Mouse (Mus musculus): ENCODE results near the gene Ncoa5. TPM values are rescaled to one million over a fixed set of nuclear protein-coding genes. Genes with fewer than 3 reads are reported as not detected.

The Ncoa5 gene
- polyA plus RNA-seq, 1 experiment from 2014 or later: 17.3 TPM

DNA sequence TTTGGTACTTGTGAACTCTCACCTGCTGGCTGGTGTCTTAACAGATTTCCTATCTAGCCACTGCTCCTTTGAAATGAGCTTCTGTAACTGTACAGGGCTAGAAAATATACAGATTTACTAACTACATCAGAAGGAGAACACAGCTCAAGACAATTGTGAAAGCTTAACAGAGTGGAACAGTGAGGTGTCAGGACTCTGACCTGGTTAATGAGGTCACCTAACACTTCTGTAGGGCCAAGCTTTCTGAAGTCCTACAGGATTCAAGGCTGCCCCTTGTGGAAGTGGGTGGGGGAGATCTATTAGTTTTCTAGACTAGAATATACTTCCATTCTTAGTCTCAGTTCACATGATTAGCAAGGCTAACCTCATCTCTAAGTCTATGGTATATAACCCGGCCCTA lies 26.7 kb downstream of the Ncoa5 start:
- H3K4me2 ChIP-seq (replicated peaks; ENCODE audit: low read depth): no peak overlapping the region
- TF ChIP-seq CTCF (IDR thresholded peaks at IDR 0.05; ENCODE audit: low read depth) (no peak), EP300 (optimal IDR thresholded peaks at IDR 0.05) (no peak)
- H3K4me3 ChIP-seq (ENCODE audit: low read depth, low read length): no peak overlapping the region
- H3K27me3 ChIP-seq (ENCODE audit: control insufficient read depth, insufficient read depth, low read length): no peaks in the 10 kb centered on the region
- WGBS: 100% methylated on average over 1 of the region's 1 CpGs
- no peak overlapping the region for H3K9ac ChIP-seq (ENCODE audit: low read length)
- no peak for ATAC-seq (ENCODE audit: low FRiP score, low TSS enrichment)
- H3K9me3 ChIP-seq (ENCODE audit: control insufficient read depth, low read length): no peaks in the 10 kb centered on the region
- no peak overlapping the region for H3K27ac ChIP-seq (replicated peaks)
- no peaks in the 10 kb centered on the region for H3K4me1 ChIP-seq (replicated peaks; ENCODE audit: control insufficient read depth, insufficient read depth)
- DNase-seq (ENCODE audit: low spot score): no peak
- peaks cover 58% of the 10 kb centered on the region for H3K36me3 ChIP-seq (ENCODE audit: control insufficient read depth, insufficient read depth, low read length)

GRCm38 (mm10) chr2:165006813-165007212 lies 27.9 kb downstream of the Ncoa5 start:
- 95% methylated on average over 4 of the region's 4 CpGs for WGBS
- no peak for TF ChIP-seq EP300 (optimal IDR thresholded peaks at IDR 0.05)
- TF ChIP-seq CTCF (IDR thresholded peaks at IDR 0.05; ENCODE audit: low read depth): no peak
- no peak overlapping the region for H3K4me3 ChIP-seq (ENCODE audit: low read depth, low read length)
- no peak for DNase-seq (ENCODE audit: low spot score)
- no peaks in the 10 kb centered on the region for H3K27me3 ChIP-seq (ENCODE audit: control insufficient read depth, insufficient read depth, low read length)
- H3K27ac ChIP-seq (replicated peaks): no peak overlapping the region
- no peak overlapping the region for H3K9ac ChIP-seq (ENCODE audit: low read length)
- H3K4me1 ChIP-seq (replicated peaks; ENCODE audit: control insufficient read depth, insufficient read depth): no peaks in the 10 kb centered on the region
- peaks cover 59% of the 10 kb centered on the region for H3K36me3 ChIP-seq (ENCODE audit: control insufficient read depth, insufficient read depth, low read length)
- H3K9me3 ChIP-seq (ENCODE audit: control insufficient read depth, low read length): no peaks in the 10 kb centered on the region
- H3K4me2 ChIP-seq (replicated peaks; ENCODE audit: low read depth): no peak overlapping the region
- ATAC-seq (ENCODE audit: low FRiP score, low TSS enrichment): no peak

DNA sequence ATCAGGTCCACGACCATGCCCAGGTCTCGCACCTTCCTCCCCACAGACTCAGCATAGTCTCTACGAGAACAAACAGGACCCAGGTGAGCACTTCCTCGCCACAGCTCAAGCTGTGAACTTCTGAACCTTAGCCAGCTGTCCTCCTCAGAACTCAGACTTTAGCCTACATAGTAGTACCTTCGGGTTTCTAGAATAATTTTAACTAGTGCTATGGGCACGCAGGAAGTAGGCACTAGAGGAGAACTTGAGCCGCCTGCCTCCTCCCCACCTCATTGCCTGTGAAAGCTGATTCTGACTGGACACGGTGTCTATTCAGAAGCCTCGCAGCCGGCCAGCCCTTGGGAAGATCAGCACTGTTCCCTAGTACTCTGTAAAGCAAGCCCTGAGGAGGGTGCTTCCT lies 30.4 kb downstream of the Ncoa5 start:
- no peak overlapping the region for H3K4me3 ChIP-seq (ENCODE audit: low read depth, low read length)
- H3K27me3 ChIP-seq (ENCODE audit: control insufficient read depth, insufficient read depth, low read length): no peaks in the 10 kb centered on the region
- H3K9me3 ChIP-seq (ENCODE audit: control insufficient read depth, low read length): no peaks in the 10 kb centered on the region
- no peak overlapping the region for H3K4me2 ChIP-seq (replicated peaks; ENCODE audit: low read depth)
- no peak for ATAC-seq (ENCODE audit: low FRiP score, low TSS enrichment)
- no peak for DNase-seq (ENCODE audit: low spot score)
- no peak for TF ChIP-seq CTCF (IDR thresholded peaks at IDR 0.05; ENCODE audit: low read depth)
- no peak for TF ChIP-seq EP300 (optimal IDR thresholded peaks at IDR 0.05)
- no peaks in the 10 kb centered on the region for H3K4me1 ChIP-seq (replicated peaks; ENCODE audit: control insufficient read depth, insufficient read depth)
- 92% methylated on average over 10 of the region's 10 CpGs for WGBS
- no peak overlapping the region for H3K9ac ChIP-seq (ENCODE audit: low read length)
- no peak overlapping the region for H3K27ac ChIP-seq (replicated peaks)
- peaks cover 55% of the 10 kb centered on the region for H3K36me3 ChIP-seq (ENCODE audit: control insufficient read depth, insufficient read depth, low read length)

DNA sequence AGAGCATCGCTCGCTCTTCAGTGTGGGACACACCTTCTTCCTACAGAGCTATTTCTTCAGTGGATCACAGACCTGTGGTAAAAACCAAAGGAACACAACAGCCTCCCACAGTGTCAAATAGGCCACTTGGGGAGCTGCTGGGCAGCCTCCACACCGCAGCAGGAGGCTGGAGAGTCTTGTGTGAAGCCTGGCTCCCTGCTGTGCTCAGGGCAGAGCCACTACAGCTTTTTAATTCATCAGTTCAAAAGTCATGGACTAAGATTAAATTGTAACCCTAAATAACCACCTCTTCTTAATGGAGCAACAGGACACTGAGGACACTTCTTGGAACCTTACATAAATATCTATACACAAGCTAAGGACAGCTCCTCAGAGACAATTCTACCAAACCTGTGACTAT lies 31.6 kb downstream of the Ncoa5 start:
- H3K4me3 ChIP-seq (ENCODE audit: low read depth, low read length): no peak overlapping the region
- TF ChIP-seq CTCF (IDR thresholded peaks at IDR 0.05; ENCODE audit: low read depth) (no peak), EP300 (optimal IDR thresholded peaks at IDR 0.05) (no peak)
- 88% methylated on average over 3 of the region's 3 CpGs for WGBS
- peaks cover 55% of the 10 kb centered on the region for H3K36me3 ChIP-seq (ENCODE audit: control insufficient read depth, insufficient read depth, low read length)
- no peak overlapping the region for H3K9ac ChIP-seq (ENCODE audit: low read length)
- no peak for ATAC-seq (ENCODE audit: low FRiP score, low TSS enrichment)
- H3K4me2 ChIP-seq (replicated peaks; ENCODE audit: low read depth): no peak overlapping the region
- H3K9me3 ChIP-seq (ENCODE audit: control insufficient read depth, low read length): no peaks in the 10 kb centered on the region
- no peak overlapping the region for H3K27ac ChIP-seq (replicated peaks)
- H3K27me3 ChIP-seq (ENCODE audit: control insufficient read depth, insufficient read depth, low read length): no peaks in the 10 kb centered on the region
- H3K4me1 ChIP-seq (replicated peaks; ENCODE audit: control insufficient read depth, insufficient read depth): peaks cover 2% of the 10 kb centered on the region; the same call in 1 of the 2 replicates
- DNase-seq (ENCODE audit: low spot score): no peak

- Histone ChIP-seq H3K4me3 (ENCODE audit: low read depth, low read length) (no peak overlapping the region), H3K9me3 (ENCODE audit: control insufficient read depth, low read length) (no peaks in the 10 kb centered on the region), H3K36me3 (ENCODE audit: control insufficient read depth, insufficient read depth, low read length) (peaks cover 46% of the 10 kb centered on the region), H3K4me1 (replicated peaks; ENCODE audit: control insufficient read depth, insufficient read depth) (peaks cover 3% of the 10 kb centered on the region; the same call in 1 of the 2 replicates), H3K4me2 (replicated peaks; ENCODE audit: low read depth) (no peak overlapping the region), H3K27me3 (ENCODE audit: control insufficient read depth, insufficient read depth, low read length) (no peaks in the 10 kb centered on the region), H3K27ac (replicated peaks) (no peak overlapping the region), H3K9ac (ENCODE audit: low read length) (no peak overlapping the region)
- TF ChIP-seq EP300 (optimal IDR thresholded peaks at IDR 0.05): no peak
- 0 out of 2 replicates have a peak, but pooled peaks have one; percentile 17 for TF ChIP-seq CTCF (IDR thresholded peaks at IDR 0.05; ENCODE audit: low read depth)
- ATAC-seq (ENCODE audit: low FRiP score, low TSS enrichment): no peak
- DNase-seq (ENCODE audit: low spot score): no peak
- WGBS: 94% methylated on average over 13 of the region's 13 CpGs
These were observed 32.7 kb downstream of the Ncoa5 start for GRCm38 (mm10) chr2:165001958-165002357.

- Histone ChIP-seq H3K4me1 (replicated peaks; ENCODE audit: control insufficient read depth, insufficient read depth) (peaks cover 3% of the 10 kb centered on the region; the same call in 1 of the 2 replicates), H3K9me3 (ENCODE audit: control insufficient read depth, low read length) (no peaks in the 10 kb centered on the region), H3K4me2 (replicated peaks; ENCODE audit: low read depth) (peak overlapping the region; percentile 67), H3K9ac (ENCODE audit: low read length) (peak overlapping the region; percentile 47; the same call in 1 of the 2 replicates), H3K27ac (replicated peaks) (no peak overlapping the region), H3K36me3 (ENCODE audit: control insufficient read depth, insufficient read depth, low read length) (peaks cover 23% of the 10 kb centered on the region), H3K4me3 (ENCODE audit: low read depth, low read length) (peak overlapping the region; percentile 33), H3K27me3 (ENCODE audit: control insufficient read depth, insufficient read depth, low read length) (no peaks in the 10 kb centered on the region)
- under 1% methylated on average over 47 of the region's 52 CpGs for WGBS
- DNase-seq (ENCODE audit: low spot score) (peak; percentile 35), ATAC-seq (ENCODE audit: low FRiP score, low TSS enrichment) (no peak)
- TF ChIP-seq EP300 (optimal IDR thresholded peaks at IDR 0.05) (no peak), CTCF (IDR thresholded peaks at IDR 0.05; ENCODE audit: low read depth) (no peak)
These were observed 36.8 kb downstream of the Ncoa5 start for GRCm38 (mm10) chr2:164997721-164998428.

All from stomach, postnatal 0 days (tissue).